Mouse (Mus musculus) hindbrain, embryonic 13.5 days (tissue): ENCODE results near the gene Tjp2. TPM values are rescaled to one million over a fixed set of nuclear protein-coding genes. Genes with fewer than 3 reads are reported as not detected.

Experiments
- ATAC-seq: fragments of 200-750 bp; cut with Nextera tagmentation; 2 replicates; pipeline ENCODE4 v1.8.0; 2017; ENCODE audit warnings: moderate TSS enrichment; ENCODE audit not compliant: low FRiP score
- H3K27ac ChIP-seq: fragments of 300-500 bp; sonication (generic); 2 replicates; pipeline ENCODE4 v1.5.1; 2015; ENCODE audit warnings: inconsistent platforms, mild to moderate bottlenecking, moderate library complexity
- H3K27me3 ChIP-seq: fragments of 300-500 bp; sonication (generic); 2 replicates; pipeline ENCODE4 v1.6.1; 2015; ENCODE audit warnings: mild to moderate bottlenecking, inconsistent platforms
- H3K36me3 ChIP-seq: fragments of 300-500 bp; sonication (generic); 2 replicates; pipeline ENCODE4 v1.6.1; 2015; ENCODE audit warnings: mild to moderate bottlenecking, inconsistent platforms
- H3K4me1 ChIP-seq: fragments of 300-500 bp; sonication (generic); replicated peaks from 2 replicates; pipeline ENCODE4 v1.6.1; 2015; ENCODE audit warnings: inconsistent platforms
- H3K4me2 ChIP-seq: fragments of 300-500 bp; sonication (generic); 2 replicates; pipeline ENCODE4 v1.6.1; 2015; ENCODE audit warnings: inconsistent platforms, mild to moderate bottlenecking, moderate library complexity
- H3K4me3 ChIP-seq: fragments of 300-500 bp; sonication (generic); 2 replicates; pipeline ENCODE4 v1.5.1; 2015; ENCODE audit warnings: mild to moderate bottlenecking, inconsistent platforms
- H3K9ac ChIP-seq: fragments of 300-500 bp; sonication (generic); 2 replicates; pipeline ENCODE4 v1.6.1; 2015; ENCODE audit warnings: mild to moderate bottlenecking, inconsistent platforms
- H3K9me3 ChIP-seq: fragments of 300-500 bp; sonication (generic); 2 replicates; pipeline ENCODE4 v1.6.1; 2016; ENCODE audit warnings: inconsistent platforms
- WGBS: fragments of 180-500 bp; shearing (Covaris S2); methylation state at CpG from one replicate; pipeline ENCODE4 v1.1.7; 2015; 5-methylcytosine and 5-hydroxymethylcytosine counted together
- polyA plus RNA-seq: library from polyadenylated mRNA; unstranded; fragments of >200 nt; fragmentation: Nextera tagmentation; extraction: Ambion mirVana; gene quantifications from 2 replicates; pipeline ENCODE4 v1.2.1, GENCODE M21; 2015

Gene Tjp2
- polyA plus RNA-seq, 1 experiment from 2014 or later: 12.1 TPM

DNA sequence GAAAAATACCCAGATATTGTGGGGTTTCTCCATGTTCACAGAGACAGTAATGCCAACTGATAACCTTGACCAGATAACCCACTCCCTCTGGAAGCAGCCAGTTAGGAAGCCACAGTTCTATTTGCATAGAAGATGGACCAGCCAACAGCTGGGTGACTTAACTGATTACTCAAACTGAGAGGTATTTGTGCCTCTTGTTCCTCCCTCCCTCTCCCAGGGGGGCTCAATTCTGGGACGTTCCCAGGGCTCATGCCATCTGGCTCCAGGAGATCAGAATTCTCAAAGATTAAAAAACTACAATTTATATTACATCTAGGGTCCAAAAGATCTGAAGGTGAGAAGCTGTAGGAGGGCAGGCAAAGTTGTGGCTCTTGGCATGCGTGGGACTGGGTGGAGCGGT lies 84.5 kb downstream of the Tjp2 start:
- 61% methylated on average over 3 of the region's 3 CpGs for WGBS

GRCm38 (mm10) chr19:24137392-24137791 lies 87.4 kb downstream of the Tjp2 start:
- Histone ChIP-seq H3K9ac (no peak overlapping the region), H3K4me2 (no peak overlapping the region), H3K4me1 (peaks cover 26% of the 10 kb centered on the region), H3K36me3 (0 out of 2 replicates have a peak, but pooled peaks cover 1% of the 10 kb centered on the region), H3K9me3 (no peaks in the 10 kb centered on the region), H3K27ac (no peak overlapping the region), H3K27me3 (no peaks in the 10 kb centered on the region), H3K4me3 (no peak overlapping the region)
- 78% methylated on average over 4 of the region's 4 CpGs for WGBS
- ATAC-seq: no peak

More for the DNA sequence above, 84.5 kb downstream of the Tjp2 start:
- Histone ChIP-seq H3K4me3 (no peak overlapping the region), H3K27me3 (no peaks in the 10 kb centered on the region), H3K27ac (no peak overlapping the region), H3K9me3 (no peaks in the 10 kb centered on the region), H3K36me3 (no peaks in the 10 kb centered on the region), H3K4me1 (peaks cover 21% of the 10 kb centered on the region), H3K9ac (no peak overlapping the region), H3K4me2 (no peak overlapping the region)
- no peak for ATAC-seq

GRCm38 (mm10) chr19:24134991-24135390 lies 89.8 kb downstream of the Tjp2 start:
- H3K27me3 ChIP-seq: no peaks in the 10 kb centered on the region
- peak overlapping the region; percentile 55 for H3K4me2 ChIP-seq
- peaks cover 25% of the 10 kb centered on the region for H3K36me3 ChIP-seq
- peaks cover 18% of the 10 kb centered on the region for H3K4me1 ChIP-seq
- peak overlapping the region; percentile 41 for H3K4me3 ChIP-seq
- H3K9ac ChIP-seq: peak overlapping the region; percentile 65
- H3K9me3 ChIP-seq: no peaks in the 10 kb centered on the region
- ATAC-seq: peak; percentile 49; the same call in 1 of the 2 replicates
- H3K27ac ChIP-seq: no peak overlapping the region; the same call in 1 of the 2 replicates
- WGBS: 33% methylated on average over 10 of the region's 10 CpGs

- peak overlapping the region; percentile 41 for H3K4me3 ChIP-seq
- WGBS: 70% methylated on average over 16 of the region's 16 CpGs
- ATAC-seq: peak; percentile 65
- peak overlapping the region; percentile 55 for H3K27ac ChIP-seq
- H3K36me3 ChIP-seq: peaks cover 32% of the 10 kb centered on the region
- H3K9ac ChIP-seq: peak overlapping the region; percentile 65
- peak overlapping the region; percentile 55 for H3K4me2 ChIP-seq
- peaks cover 17% of the 10 kb centered on the region for H3K4me1 ChIP-seq
- no peaks in the 10 kb centered on the region for H3K27me3 ChIP-seq
- no peaks in the 10 kb centered on the region for H3K9me3 ChIP-seq
These were observed 90.5 kb downstream of the Tjp2 start for GRCm38 (mm10) chr19:24134144-24134911.

GRCm38 (mm10) chr19:24123534-24124290 lies 101.1 kb downstream of the Tjp2 start:
- H3K4me2 ChIP-seq: no peak overlapping the region
- H3K4me3 ChIP-seq: no peak overlapping the region
- no peaks in the 10 kb centered on the region for H3K9me3 ChIP-seq
- H3K36me3 ChIP-seq: peaks cover 38% of the 10 kb centered on the region
- WGBS: 96% methylated on average over 8 of the region's 8 CpGs
- H3K9ac ChIP-seq: no peak overlapping the region
- no peak overlapping the region for H3K27ac ChIP-seq
- H3K4me1 ChIP-seq: no peaks in the 10 kb centered on the region; the same call in 1 of the 2 replicates
- ATAC-seq: no peak
- H3K27me3 ChIP-seq: no peaks in the 10 kb centered on the region

GRCm38 (mm10) chr19:24123087-24123486 lies 101.7 kb downstream of the Tjp2 start:
- Histone ChIP-seq H3K4me3 (no peak overlapping the region), H3K36me3 (peaks cover 34% of the 10 kb centered on the region), H3K4me2 (no peak overlapping the region), H3K9me3 (no peaks in the 10 kb centered on the region), H3K27me3 (no peaks in the 10 kb centered on the region), H3K4me1 (no peaks in the 10 kb centered on the region; the same call in 1 of the 2 replicates), H3K27ac (no peak overlapping the region), H3K9ac (no peak overlapping the region)
- 92% methylated on average over 6 of the region's 6 CpGs for WGBS
- ATAC-seq: no peak

GRCm38 (mm10) chr19:24122647-24123046 lies 102.2 kb downstream of the Tjp2 start:
- Histone ChIP-seq H3K4me2 (no peak overlapping the region), H3K36me3 (peaks cover 31% of the 10 kb centered on the region), H3K4me3 (no peak overlapping the region), H3K4me1 (no peaks in the 10 kb centered on the region; the same call in 1 of the 2 replicates), H3K9ac (no peak overlapping the region), H3K9me3 (no peaks in the 10 kb centered on the region), H3K27ac (no peak overlapping the region), H3K27me3 (no peaks in the 10 kb centered on the region)
- no peak for ATAC-seq
- WGBS: 95% methylated on average over 9 of the region's 9 CpGs

DNA sequence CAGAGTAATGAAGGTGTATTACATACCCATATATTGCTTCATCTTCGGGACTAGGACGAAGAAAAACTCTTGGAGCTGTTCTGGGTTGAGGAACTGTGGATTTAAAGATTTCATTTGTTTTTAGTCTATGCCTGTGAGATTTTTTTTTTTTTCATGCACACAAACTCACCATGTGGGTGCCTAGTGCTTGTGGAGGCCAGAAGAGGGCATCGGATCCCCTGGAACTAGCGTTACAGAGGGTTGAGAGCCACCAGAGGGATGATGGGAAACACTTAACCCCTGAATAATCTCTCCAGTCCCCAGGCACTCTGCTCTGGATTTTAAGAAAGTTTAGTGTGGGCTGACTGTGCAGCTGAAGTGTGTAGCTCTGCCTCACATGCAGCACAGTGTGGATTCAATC lies 104.0 kb downstream of the Tjp2 start:
- ATAC-seq: no peak
- no peak overlapping the region for H3K9ac ChIP-seq
- no peak overlapping the region for H3K4me3 ChIP-seq
- H3K27ac ChIP-seq: no peak overlapping the region
- 83% methylated on average over 4 of the region's 4 CpGs for WGBS
- peaks cover 36% of the 10 kb centered on the region for H3K36me3 ChIP-seq
- H3K4me1 ChIP-seq: no peaks in the 10 kb centered on the region; the same call in 1 of the 2 replicates
- H3K27me3 ChIP-seq: no peaks in the 10 kb centered on the region
- H3K4me2 ChIP-seq: no peak overlapping the region
- no peaks in the 10 kb centered on the region for H3K9me3 ChIP-seq

DNA sequence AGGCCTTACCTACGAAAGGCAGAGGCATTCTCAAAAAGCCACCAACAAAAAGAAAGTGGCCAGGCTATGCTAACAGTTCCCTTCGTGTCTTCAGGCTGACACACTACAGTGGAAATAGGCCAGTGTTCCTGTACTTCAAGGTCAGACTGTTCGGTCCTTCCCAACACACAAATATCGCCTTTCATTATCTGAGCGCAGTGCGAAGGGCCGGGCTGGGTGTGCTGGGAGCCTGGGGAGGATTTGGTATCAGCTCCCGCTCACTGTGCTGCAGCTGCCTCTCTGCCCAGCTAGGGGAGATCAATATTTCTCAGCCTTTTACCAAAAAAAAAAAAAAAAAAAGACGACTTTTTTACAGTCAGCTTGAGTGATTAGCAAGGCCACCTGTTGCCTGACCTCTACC lies 106.1 kb downstream of the Tjp2 start:
- Histone ChIP-seq H3K9ac (no peak overlapping the region; the same call in 1 of the 2 replicates), H3K27me3 (no peaks in the 10 kb centered on the region), H3K4me2 (no peak overlapping the region), H3K27ac (no peak overlapping the region), H3K4me1 (no peaks in the 10 kb centered on the region; the same call in 1 of the 2 replicates), H3K9me3 (no peaks in the 10 kb centered on the region), H3K4me3 (no peak overlapping the region), H3K36me3 (peaks cover 38% of the 10 kb centered on the region)
- WGBS: 83% methylated on average over 9 of the region's 9 CpGs
- ATAC-seq: no peak

DNA sequence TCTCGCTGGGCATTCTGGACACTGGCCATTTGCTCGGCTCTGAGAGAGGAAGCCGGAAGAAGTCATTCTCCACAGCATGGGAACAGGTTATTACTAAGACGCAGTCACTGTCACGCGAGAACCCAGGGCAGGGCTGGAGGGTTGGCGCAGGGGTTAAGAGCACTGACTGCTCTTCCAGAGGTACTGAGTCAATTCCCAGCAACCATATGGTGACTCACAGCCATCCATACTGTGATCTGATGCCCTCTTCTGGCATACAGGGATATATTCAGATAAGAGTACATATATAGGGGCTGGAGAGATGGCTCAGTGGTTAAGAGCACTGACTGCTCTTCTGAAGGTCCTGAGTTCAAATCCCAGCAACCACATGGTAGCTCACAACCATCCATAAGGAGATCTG lies 113.2 kb downstream of the Tjp2 start:
- H3K27me3 ChIP-seq: no peaks in the 10 kb centered on the region
- H3K4me1 ChIP-seq: no peaks in the 10 kb centered on the region
- WGBS: 96% methylated on average over 7 of the region's 7 CpGs
- H3K9me3 ChIP-seq: no peaks in the 10 kb centered on the region
- no peak for ATAC-seq
- no peak overlapping the region for H3K4me3 ChIP-seq
- H3K4me2 ChIP-seq: no peak overlapping the region
- no peak overlapping the region for H3K27ac ChIP-seq
- H3K36me3 ChIP-seq: peaks cover 53% of the 10 kb centered on the region
- H3K9ac ChIP-seq: no peak overlapping the region

DNA sequence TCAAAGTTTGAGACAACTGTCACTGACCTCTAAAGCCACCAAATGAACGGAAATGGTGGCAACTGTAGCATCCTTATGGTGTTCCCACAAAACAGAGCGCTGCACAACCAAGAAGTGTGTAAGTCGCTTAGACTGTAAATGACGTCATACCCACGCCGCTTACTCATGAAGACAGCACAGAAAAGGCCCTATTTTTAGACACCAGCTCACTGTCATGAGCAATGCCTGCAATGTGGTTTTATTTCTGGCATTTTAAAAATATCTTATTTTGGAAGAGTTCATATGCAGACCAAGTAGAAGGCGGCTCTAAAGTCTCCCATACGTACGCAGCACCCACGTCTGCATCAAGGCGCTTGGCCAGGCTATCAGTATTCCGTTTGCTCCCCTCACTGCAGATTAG lies 117.1 kb downstream of the Tjp2 start:
- no peaks in the 10 kb centered on the region for H3K9me3 ChIP-seq
- no peak overlapping the region for H3K9ac ChIP-seq
- ATAC-seq: no peak
- H3K4me3 ChIP-seq: no peak overlapping the region
- H3K4me2 ChIP-seq: no peak overlapping the region
- H3K27me3 ChIP-seq: no peaks in the 10 kb centered on the region
- WGBS: 96% methylated on average over 12 of the region's 12 CpGs
- H3K27ac ChIP-seq: no peak overlapping the region
- peaks cover 32% of the 10 kb centered on the region for H3K36me3 ChIP-seq
- no peaks in the 10 kb centered on the region for H3K4me1 ChIP-seq

DNA sequence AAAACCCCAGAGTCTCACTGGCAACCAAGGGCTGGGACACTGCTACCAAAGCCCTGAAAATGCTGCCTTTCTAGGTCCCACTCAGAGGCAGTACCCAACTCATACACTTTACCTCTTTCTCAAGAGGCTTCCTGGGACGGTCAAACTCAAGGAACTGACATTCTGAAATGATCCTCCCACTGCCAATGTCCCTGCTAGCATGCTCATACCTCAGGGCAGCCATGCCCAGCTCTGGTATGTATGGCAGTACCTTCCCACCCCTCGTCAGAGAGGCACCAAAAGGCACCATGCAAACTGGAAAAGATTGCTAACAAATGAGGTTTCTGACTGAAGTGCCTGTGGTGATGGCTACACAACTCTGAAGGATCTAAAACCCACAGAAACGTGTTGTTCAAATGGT lies 121.0 kb downstream of the Tjp2 start:
- Histone ChIP-seq H3K4me2 (no peak overlapping the region), H3K36me3 (peaks cover 25% of the 10 kb centered on the region; the same call in 1 of the 2 replicates), H3K27me3 (no peaks in the 10 kb centered on the region), H3K9ac (no peak overlapping the region), H3K9me3 (no peaks in the 10 kb centered on the region), H3K4me1 (no peaks in the 10 kb centered on the region), H3K27ac (no peak overlapping the region), H3K4me3 (no peak overlapping the region)
- ATAC-seq: no peak
- 75% methylated on average over 3 of the region's 3 CpGs for WGBS
